Mouse (Mus musculus) embryonic fibroblast, embryonic 13.5 days (primary cell): ENCODE results near the gene Fitm1.

Experiments used
- CTCF ChIP-seq: IDR thresholded peaks from 2 replicates; pipeline ENCODE4 v1.5.1; 2011; ENCODE audit warnings: mild to moderate bottlenecking, control low read depth, low read length, moderate library complexity, borderline replicate concordance; ENCODE audit not compliant: insufficient read depth
- POLR2A ChIP-seq: IDR thresholded peaks from 2 replicates; pipeline ENCODE4 v1.6.1; 2011; ENCODE audit warnings: low read depth, mild to moderate bottlenecking, control low read depth, low read length, moderate library complexity

DNA sequence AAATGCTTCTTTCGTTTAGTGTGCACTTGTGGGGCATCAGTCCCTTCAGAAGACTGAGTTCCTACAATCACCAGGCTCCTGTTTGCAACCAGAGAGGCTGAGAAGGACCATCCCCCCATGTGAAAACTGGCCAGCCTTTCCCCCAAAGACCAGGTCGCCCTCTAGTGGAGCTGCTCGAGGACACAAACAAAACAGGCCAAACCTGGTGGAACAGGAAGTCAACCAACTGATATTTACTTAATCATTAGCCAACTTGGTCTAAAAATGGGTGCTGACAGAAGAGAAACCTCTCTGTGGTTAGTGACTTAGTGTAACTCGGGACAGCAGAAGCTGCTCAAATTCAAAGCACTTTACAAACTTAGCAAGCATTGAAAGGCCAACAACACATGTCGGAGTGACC, 18.4 kb upstream of the Fitm1 start:
- TF ChIP-seq POLR2A (no peak), CTCF (peak; percentile 64)
